Mouse (Mus musculus) heart, adult 2 months (tissue): ENCODE measurements around the gene Abi1. TPM values are rescaled to one million over a fixed set of nuclear protein-coding genes. Genes with fewer than 3 reads are reported as not detected.
"Not testable (repeated sequence)": the region's sequence is repeated elsewhere in the genome, so short reads cannot be mapped to it uniquely, and the experiment has no call there.

ENCODE experiments used
- DNase-seq, 2 experiments: peaks; one replicate each; pipeline ENCODE4 v3.0.0; 2021
- H3K27ac ChIP-seq: fragments of 200-600 bp; 2 replicates; pipeline ENCODE4 v1.8.1; 2022
- H3K27me3 ChIP-seq: fragments of 200-500 bp; 2 replicates; pipeline ENCODE4 v1.6.1; 2012; ENCODE audit warnings: mild to moderate bottlenecking, low read length, inconsistent platforms, mixed read lengths; ENCODE audit not compliant: control insufficient read depth, insufficient read depth
- H3K36me3 ChIP-seq: fragments of 200-500 bp; 2 replicates; pipeline ENCODE4 v1.6.1; 2012; ENCODE audit warnings: low read length, inconsistent platforms; ENCODE audit not compliant: control insufficient read depth, insufficient read depth
- H3K4me1 ChIP-seq: fragments of 200-500 bp; 2 replicates; pipeline ENCODE4 v1.6.1; 2011; ENCODE audit warnings: low read length; ENCODE audit not compliant: control insufficient read depth, insufficient read depth
- H3K4me3 ChIP-seq: fragments of 200-600 bp; 2 replicates; pipeline ENCODE4 v1.8.1; 2022
- H3K79me2 ChIP-seq: fragments of 200-500 bp; replicated peaks from 2 replicates; pipeline ENCODE4 v1.6.1; 2012; ENCODE audit warnings: mild to moderate bottlenecking, inconsistent platforms, low read length, moderate library complexity, mixed read lengths; ENCODE audit not compliant: control insufficient read depth, insufficient read depth
- H3K9ac ChIP-seq: fragments of 200-500 bp; 2 replicates; pipeline ENCODE4 v1.6.1; 2012; ENCODE audit warnings: low read depth, mild to moderate bottlenecking, control low read depth, inconsistent platforms, low read length, mixed read lengths
- CTCF ChIP-seq: fragments of 200-600 bp; IDR thresholded peaks from 2 replicates; pipeline ENCODE4 v1.8.1; 2022; ENCODE audit warnings: antibody characterized with exemption, mild to moderate bottlenecking, moderate library complexity
- EP300 ChIP-seq: fragments of 200-500 bp; IDR thresholded peaks from 2 replicates; pipeline ENCODE4 v1.6.1; 2011; ENCODE audit warnings: low read depth, low read length, control low read depth; ENCODE audit not compliant: insufficient read depth
- POLR2A ChIP-seq: fragments of 200-500 bp; IDR thresholded peaks from 2 replicates; pipeline ENCODE4 v1.6.1; 2011; ENCODE audit warnings: mild to moderate bottlenecking, low read depth, low read length, control low read depth; ENCODE audit not compliant: insufficient read depth
- WGBS: fragments of 180-500 bp; shearing (Covaris S2); methylation state at CpG from one replicate; pipeline ENCODE4 v1.1.7; 2018; 5-methylcytosine and 5-hydroxymethylcytosine counted together
- intact Hi-C: fragments of 180-260 bp; cut with DNase I; formaldehyde crosslinking; loops from one replicate; pipeline ENCODE4 v1.15.1; 2025
- polyA plus RNA-seq: library from polyadenylated mRNA; depleted of rRNA; stranded (reverse); fragments of >200 nt; gene quantifications from 2 replicates; pipeline ENCODE4 v1.2.3, GENCODE M21; 2012
- total RNA-seq, 2 experiments: library from RNA; stranded (reverse); gene quantifications; 2 replicates each; pipeline ENCODE4 v1.2.3; 2021

The Abi1 gene
- total and polyA plus RNA-seq, 3 experiments = 20.9 to 32.6 (median 23.5) TPM

- no peak for DNase-seq
- H3K4me3 ChIP-seq = no peak overlapping the region
- intact Hi-C loops = no loop called here
- H3K4me1 ChIP-seq = no peaks in the 10 kb centered on the region
- TF ChIP-seq EP300 (no peak), CTCF (no peak), POLR2A (no peak)
- H3K27ac ChIP-seq = no peak overlapping the region
- peaks cover 1% of the 10 kb centered on the region for H3K36me3 ChIP-seq
- H3K79me2 ChIP-seq = no peaks in the 10 kb centered on the region
- H3K27me3 ChIP-seq = no peaks in the 10 kb centered on the region
- WGBS = 81% methylated on average over 1 of the region's 1 CpGs
- H3K9ac ChIP-seq = no peak overlapping the region
These were observed 106.5 kb downstream of the Abi1 start for GRCm38 (mm10) chr2:22933556-22933955.

GRCm38 (mm10) chr2:22928259-22928658, 111.8 kb downstream of the Abi1 start:
- intact Hi-C loops = no loop called here
- DNase-seq = no peak
- 79% methylated on average over 2 of the region's 2 CpGs for WGBS
- H3K4me1 ChIP-seq = no peaks in the 10 kb centered on the region
- H3K79me2 ChIP-seq = no peaks in the 10 kb centered on the region
- no peak overlapping the region for H3K4me3 ChIP-seq
- TF ChIP-seq EP300 (no peak), CTCF (no peak), POLR2A (no peak)
- H3K27ac ChIP-seq = no peak overlapping the region
- H3K9ac ChIP-seq = no peak overlapping the region
- no peaks in the 10 kb centered on the region for H3K27me3 ChIP-seq
- H3K36me3 ChIP-seq = no peaks in the 10 kb centered on the region; the same call in 1 of the 2 replicates

- H3K9ac ChIP-seq, H3K36me3 ChIP-seq, intact Hi-C loops: not testable (repeated sequence)
These were observed 114.1 kb downstream of the Abi1 start for GRCm38 (mm10) chr2:22925911-22926310.

GRCm38 (mm10) chr2:22918651-22919050, 121.4 kb downstream of the Abi1 start:
- Histone ChIP-seq H3K27ac (no peak overlapping the region), H3K36me3 (no peaks in the 10 kb centered on the region), H3K79me2 (no peaks in the 10 kb centered on the region), H3K9ac (no peak overlapping the region), H3K27me3 (no peaks in the 10 kb centered on the region), H3K4me3 (no peak overlapping the region), H3K4me1 (no peaks in the 10 kb centered on the region)
- WGBS = 91% methylated on average over 2 of the region's 2 CpGs
- intact Hi-C loops = no loop called here
- DNase-seq = no peak
- TF ChIP-seq CTCF = no peak
- no peak for TF ChIP-seq EP300
- TF ChIP-seq POLR2A = no peak

More at GRCm38 (mm10) chr2:22925911-22926310, 114.1 kb downstream of the Abi1 start:
- not testable (repeated sequence) for H3K27me3 ChIP-seq, H3K79me2 ChIP-seq, H3K27ac ChIP-seq, H3K4me1 ChIP-seq, H3K4me3 ChIP-seq, DNase-seq
- WGBS = 98% methylated on average over 3 of the region's 3 CpGs

- Histone ChIP-seq H3K4me3 (no peak overlapping the region), H3K36me3 (no peaks in the 10 kb centered on the region), H3K4me1 (no peaks in the 10 kb centered on the region), H3K79me2 (no peaks in the 10 kb centered on the region), H3K27ac (no peak overlapping the region), H3K9ac (no peak overlapping the region), H3K27me3 (no peaks in the 10 kb centered on the region)
- WGBS = 94% methylated on average over 3 of the region's 3 CpGs
- TF ChIP-seq POLR2A (no peak), EP300 (no peak), CTCF (no peak)
- DNase-seq = no peak
- intact Hi-C loops = no loop called here
These were observed 125.6 kb downstream of the Abi1 start for GRCm38 (mm10) chr2:22914421-22914820.

GRCm38 (mm10) chr2:22903947-22904346, 136.1 kb downstream of the Abi1 start:
- H3K36me3 ChIP-seq = peaks cover 2% of the 10 kb centered on the region; the same call in 1 of the 2 replicates
- H3K4me3 ChIP-seq = no peak overlapping the region
- intact Hi-C loops = no loop called here
- WGBS = 79% methylated on average over 3 of the region's 3 CpGs
- DNase-seq = no peak
- TF ChIP-seq EP300 (no peak), CTCF (no peak), POLR2A (no peak)
- no peaks in the 10 kb centered on the region for H3K27me3 ChIP-seq
- no peak overlapping the region for H3K9ac ChIP-seq
- H3K4me1 ChIP-seq = no peaks in the 10 kb centered on the region
- no peaks in the 10 kb centered on the region; the same call in 1 of the 2 replicates for H3K79me2 ChIP-seq
- H3K27ac ChIP-seq = no peak overlapping the region
